Mouse (Mus musculus) testis, adult 2 months (tissue): ENCODE results near the gene Sphk2. TPM values are rescaled to one million over a fixed set of nuclear protein-coding genes. Genes with fewer than 3 reads are reported as not detected.
A peak's percentile ranks its signal among the peaks of the same experiment; 100 is the strongest.

Experiments
- H3K27ac ChIP-seq: fragments of 200-500 bp; 2 replicates; pipeline ENCODE4 v1.5.1; 2012; ENCODE audit warnings: low read depth, low read length; ENCODE audit not compliant: control insufficient read depth, insufficient read depth
- H3K27me3 ChIP-seq: fragments of 200-500 bp; 2 replicates; pipeline ENCODE4 v1.6.1; 2012; ENCODE audit warnings: mild to moderate bottlenecking, low read length, moderate library complexity; ENCODE audit not compliant: control insufficient read depth, insufficient read depth
- H3K36me3 ChIP-seq: fragments of 200-500 bp; 2 replicates; pipeline ENCODE4 v1.6.1; 2012; ENCODE audit warnings: mild to moderate bottlenecking, low read length; ENCODE audit not compliant: control insufficient read depth, insufficient read depth
- H3K4me1 ChIP-seq: fragments of 200-500 bp; 2 replicates; pipeline ENCODE4 v1.6.1; 2012; ENCODE audit warnings: low read length; ENCODE audit not compliant: control insufficient read depth, insufficient read depth
- H3K4me3 ChIP-seq: fragments of 200-500 bp; 2 replicates; pipeline ENCODE4 v1.5.1; 2012; ENCODE audit warnings: low read depth, mild to moderate bottlenecking, low read length, moderate library complexity, mixed read lengths; ENCODE audit not compliant: control insufficient read depth
- CTCF ChIP-seq: fragments of 200-500 bp; IDR thresholded peaks from 2 replicates; pipeline ENCODE4 v1.5.1; 2012; ENCODE audit warnings: low read depth, mild to moderate bottlenecking, inconsistent platforms, low read length, moderate library complexity; ENCODE audit not compliant: control insufficient read depth, insufficient read depth, insufficient replicate concordance
- POLR2A ChIP-seq: fragments of 200-500 bp; IDR thresholded peaks from 2 replicates; pipeline ENCODE4 v1.6.1; 2012; ENCODE audit warnings: low read depth, mild to moderate bottlenecking, inconsistent platforms, low read length, moderate library complexity; ENCODE audit not compliant: control insufficient read depth
- polyA plus RNA-seq: library from polyadenylated mRNA; depleted of rRNA; stranded (reverse); fragments of >200 nt; gene quantifications from 2 replicates; pipeline ENCODE4 v1.2.3, GENCODE M21; 2012

Sphk2 gene
- polyA plus RNA-seq, 1 experiment = 33.4 TPM

DNA sequence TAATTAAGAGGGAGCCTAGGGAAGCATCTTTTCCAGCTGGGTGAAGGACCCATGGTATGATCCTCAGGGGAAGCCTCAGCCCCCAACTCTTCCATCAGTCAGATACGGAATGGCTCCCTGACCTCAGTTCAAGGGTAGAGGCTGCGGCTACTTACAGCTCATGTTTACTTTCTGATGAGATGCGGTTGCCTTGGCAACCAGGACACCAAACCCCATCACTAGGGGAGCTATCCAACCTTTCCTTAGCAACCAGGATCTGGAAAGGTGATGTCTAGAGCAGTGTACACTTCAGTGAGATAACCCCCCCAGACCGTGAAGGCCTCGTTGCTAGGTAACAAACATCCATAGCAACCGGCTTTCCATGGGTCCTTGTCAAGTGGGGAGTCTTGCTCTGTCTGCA, 8.8 kb downstream of the Sphk2 start:
- no peaks in the 10 kb centered on the region for H3K27me3 ChIP-seq
- peak overlapping the region; percentile 28; the same call in 1 of the 2 replicates for H3K4me3 ChIP-seq
- H3K36me3 ChIP-seq = peaks cover 4% of the 10 kb centered on the region
- TF ChIP-seq POLR2A (no peak), CTCF (no peak)
- peaks cover 57% of the 10 kb centered on the region for H3K4me1 ChIP-seq
- H3K27ac ChIP-seq = no peak overlapping the region; the same call in 1 of the 2 replicates

DNA sequence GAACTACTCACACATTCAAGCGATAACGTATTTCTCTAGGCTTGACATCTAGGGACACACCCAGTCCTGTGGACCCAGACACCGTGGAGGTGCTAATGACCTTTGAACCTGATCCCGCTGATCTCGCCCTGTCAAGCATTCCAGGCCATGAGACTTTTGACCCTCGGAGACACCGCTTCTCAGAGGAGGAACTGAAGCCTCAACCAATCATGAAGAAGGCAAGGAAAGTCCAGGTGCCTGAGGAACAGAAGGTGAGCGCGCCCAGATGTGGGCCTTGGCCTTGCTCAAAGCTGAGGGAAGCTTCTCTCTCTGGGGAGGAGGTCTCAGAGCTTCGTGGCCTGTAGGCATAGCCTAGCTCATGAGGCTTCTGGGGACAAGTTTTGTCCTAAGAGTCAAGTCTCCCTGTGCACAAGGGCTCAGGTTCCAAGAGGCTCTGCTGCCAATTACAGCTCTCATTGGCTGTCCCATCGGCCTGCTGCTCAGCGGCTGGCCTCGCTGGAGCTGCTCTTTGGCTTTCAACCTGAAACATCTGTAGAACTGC, 9.5 kb downstream of the Sphk2 start:
- no peaks in the 10 kb centered on the region for H3K27me3 ChIP-seq
- peak overlapping the region; percentile 85 for H3K27ac ChIP-seq
- H3K4me1 ChIP-seq = peaks cover 62% of the 10 kb centered on the region
- H3K36me3 ChIP-seq = peaks cover 2% of the 10 kb centered on the region
- peak overlapping the region; percentile 58 for H3K4me3 ChIP-seq
- no peak for TF ChIP-seq POLR2A
- TF ChIP-seq CTCF = no peak

- Histone ChIP-seq H3K4me1 (peaks cover 62% of the 10 kb centered on the region), H3K27ac (peak overlapping the region; percentile 86), H3K4me3 (peak overlapping the region; percentile 58), H3K27me3 (no peaks in the 10 kb centered on the region), H3K36me3 (no peaks in the 10 kb centered on the region; the same call in 1 of the 2 replicates)
- TF ChIP-seq CTCF (no peak), POLR2A (peak; percentile 63)
Measured at GRCm38 (mm10) chr7:45707375-45707967, 10.3 kb downstream of the Sphk2 start.

DNA sequence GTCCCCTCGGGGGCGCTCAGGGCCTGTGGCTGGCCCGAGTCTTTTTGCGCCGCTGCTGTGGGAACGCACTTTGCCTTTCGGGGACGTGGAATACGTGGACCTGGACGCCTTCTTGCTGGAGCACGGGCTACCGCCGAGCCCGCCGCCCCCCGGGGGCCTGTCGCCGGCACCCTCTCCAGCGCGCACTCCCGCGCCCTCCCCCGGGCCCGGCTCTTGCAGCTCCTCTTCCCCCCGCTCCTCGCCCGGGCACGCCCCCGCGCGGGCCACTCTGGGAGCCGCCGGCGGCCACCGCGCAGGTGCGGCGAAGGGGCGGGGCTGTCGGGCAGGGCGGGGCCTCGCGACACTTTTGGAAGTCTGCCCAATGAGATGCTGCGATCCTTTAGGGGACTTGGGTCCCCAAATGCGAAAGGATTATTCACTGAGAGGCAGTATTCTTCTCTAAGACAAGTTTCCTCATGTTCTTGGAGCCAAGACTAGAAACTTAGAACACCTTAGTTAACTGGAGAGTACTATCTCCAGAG, 11.0 kb downstream of the Sphk2 start:
- peak overlapping the region; percentile 95 for H3K27ac ChIP-seq
- H3K27me3 ChIP-seq = no peaks in the 10 kb centered on the region
- H3K36me3 ChIP-seq = no peaks in the 10 kb centered on the region; the same call in 1 of the 2 replicates
- peak overlapping the region; percentile 87 for H3K4me3 ChIP-seq
- peaks cover 60% of the 10 kb centered on the region for H3K4me1 ChIP-seq
- TF ChIP-seq CTCF (no peak), POLR2A (peak; percentile 30)

GRCm38 (mm10) chr7:45705873-45706281, 11.9 kb downstream of the Sphk2 start:
- H3K27me3 ChIP-seq = no peaks in the 10 kb centered on the region
- no peaks in the 10 kb centered on the region for H3K36me3 ChIP-seq
- H3K4me3 ChIP-seq = peak overlapping the region; percentile 87
- H3K27ac ChIP-seq = peak overlapping the region; percentile 98
- H3K4me1 ChIP-seq = peaks cover 57% of the 10 kb centered on the region
- no peak for TF ChIP-seq CTCF
- TF ChIP-seq POLR2A = peak; percentile 40; the same call in 1 of the 2 replicates

GRCm38 (mm10) chr7:45705443-45705864, 12.3 kb downstream of the Sphk2 start:
- Histone ChIP-seq H3K4me1 (peaks cover 58% of the 10 kb centered on the region), H3K4me3 (peak overlapping the region; percentile 87), H3K27me3 (no peaks in the 10 kb centered on the region; the same call in 1 of the 2 replicates), H3K27ac (peak overlapping the region; percentile 98), H3K36me3 (no peaks in the 10 kb centered on the region)
- TF ChIP-seq POLR2A (no peak), CTCF (no peak)

DNA sequence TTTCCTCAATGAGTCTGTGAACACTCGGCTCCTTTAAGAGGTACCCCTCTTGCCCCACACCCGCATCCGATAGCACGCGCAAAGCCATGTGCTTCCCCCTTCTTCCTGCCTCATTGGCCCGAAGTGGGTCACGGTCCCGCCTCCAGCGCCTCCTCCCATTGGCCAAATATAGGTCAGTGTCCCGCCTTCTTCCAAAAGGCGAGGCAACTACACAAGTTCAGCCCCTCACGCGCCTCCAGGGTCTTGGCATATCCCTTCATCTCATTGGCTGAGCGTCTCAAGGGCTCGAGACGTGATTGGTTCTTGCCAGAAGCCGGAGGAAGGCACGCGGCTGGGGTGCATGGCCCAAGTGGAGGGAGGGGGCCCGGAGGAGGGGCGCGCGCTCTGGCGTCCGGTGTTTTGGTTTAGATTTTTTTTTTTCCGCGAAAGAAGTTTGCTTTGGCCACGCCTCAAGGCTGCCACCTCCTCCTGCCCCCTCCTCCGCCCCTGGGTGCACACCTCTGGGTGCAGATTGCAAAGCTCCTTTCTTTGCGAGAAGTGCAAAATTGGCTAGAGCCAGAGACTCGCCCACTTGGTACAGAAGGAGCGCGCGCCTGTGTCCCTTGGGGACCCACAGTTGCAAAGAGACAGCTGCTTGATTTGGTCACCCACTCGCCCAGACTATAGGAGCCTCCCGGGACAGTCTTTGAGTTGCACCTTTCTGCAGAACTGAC, 12.9 kb downstream of the Sphk2 start, which contains the start of gene Dbp:
Gene Dbp, plus strand, starts transcription at position 359 of the 713 bp plus-strand sequence.
- Histone ChIP-seq H3K4me1 (peaks cover 64% of the 10 kb centered on the region), H3K4me3 (peak within 1 kb of the TSS; percentile 87), H3K27ac (peak within 1 kb of the TSS; percentile 98), H3K27me3 (no peaks in the 10 kb centered on the region; the same call in 1 of the 2 replicates), H3K36me3 (no peaks in the 10 kb centered on the region)
- TF ChIP-seq POLR2A (peak; percentile 43; the same call in 1 of the 2 replicates), CTCF (no peak)
